Mouse (Mus musculus): ENCODE measurements at regions not wholly inside any gene's neighbourhood (a gene's known extent, or its start where the extent isn't known, plus 50 kb on each side); places are given as distances from the start of the nearest gene placed in this dataset.

DNA sequence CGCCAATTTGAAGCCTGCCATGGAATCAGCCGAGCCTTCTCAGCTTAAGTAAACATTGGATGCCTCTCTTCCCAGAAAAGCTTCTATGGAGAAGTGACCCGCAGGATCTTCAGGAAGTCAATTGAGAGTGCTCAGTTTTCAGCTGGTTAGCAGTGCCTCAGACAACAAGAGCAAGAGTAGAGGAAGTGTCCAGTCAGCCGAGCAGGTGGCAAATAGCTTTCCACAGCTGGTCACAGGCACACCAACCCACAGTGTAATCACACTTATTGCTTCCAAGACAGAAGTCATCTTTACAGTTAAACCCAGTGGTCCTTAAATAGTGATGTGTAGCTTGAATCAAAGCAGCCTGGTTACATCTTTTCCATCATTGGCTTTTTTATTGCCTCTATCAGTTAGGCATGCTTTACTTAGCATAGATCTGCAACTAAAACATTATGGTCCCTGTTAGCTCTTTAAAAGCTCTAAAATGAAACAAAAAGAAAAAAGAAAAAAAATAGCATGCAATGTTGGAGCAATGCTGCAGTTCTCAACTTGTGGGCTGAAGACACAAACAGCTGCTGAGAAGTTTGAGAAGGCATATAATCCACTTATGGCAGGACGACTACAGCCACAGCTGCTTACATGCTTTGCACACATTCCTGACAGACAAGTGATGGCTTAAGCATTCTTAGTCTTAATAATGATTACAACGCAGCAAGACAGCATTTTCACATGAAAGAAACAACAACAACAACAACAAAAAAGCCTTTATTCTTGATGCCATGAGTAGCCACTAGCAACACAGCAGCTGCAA lies 444.5 kb downstream of the Tmem135 start:
- DNase-seq (ENCODE audit: low spot score in 2 of 2) = no peak

DNA sequence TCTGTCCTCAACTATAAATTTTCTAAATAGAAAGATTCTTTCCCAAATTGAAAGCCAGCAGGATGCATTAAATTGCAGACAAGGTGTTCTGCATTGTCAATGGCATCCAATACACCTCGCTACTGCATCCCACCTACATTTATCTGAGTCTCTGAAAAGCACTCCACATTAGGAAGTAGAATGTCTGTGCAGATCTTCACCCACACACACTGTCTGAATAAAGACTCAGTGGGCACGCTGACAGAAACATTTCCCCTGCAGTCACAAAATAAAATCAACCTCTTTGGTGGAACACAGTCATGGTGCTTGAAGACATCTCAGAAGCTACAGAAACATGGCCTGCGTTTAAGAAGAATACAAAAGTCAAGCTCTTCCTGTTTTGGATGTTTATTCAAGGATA lies 449.0 kb downstream of the Tmem135 start:
- peak in 1 of 2 experiments; percentile 50 for DNase-seq (ENCODE audit: low spot score in 2 of 2)

DNA sequence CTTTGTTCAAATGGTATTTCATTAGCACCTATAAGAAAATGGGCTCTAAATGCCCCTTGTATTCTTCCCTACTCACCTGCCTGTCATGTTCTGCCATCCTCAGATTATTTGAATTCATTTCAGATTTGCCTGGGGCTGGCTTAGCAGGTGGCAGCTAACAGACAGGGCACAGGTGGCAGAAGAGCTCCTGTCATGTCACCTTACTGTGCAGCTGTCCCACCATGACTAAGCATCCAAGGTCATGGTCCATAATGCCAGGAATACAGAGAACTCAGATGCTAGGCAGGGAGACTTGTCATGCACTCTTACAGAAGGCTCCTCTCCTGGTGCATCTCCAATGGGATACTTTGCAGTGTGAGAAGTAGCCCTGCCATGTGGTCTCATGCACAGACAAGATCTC lies 458.7 kb downstream of the Tmem135 start:
- no peak for DNase-seq (ENCODE audit: low spot score in 2 of 2)

DNA sequence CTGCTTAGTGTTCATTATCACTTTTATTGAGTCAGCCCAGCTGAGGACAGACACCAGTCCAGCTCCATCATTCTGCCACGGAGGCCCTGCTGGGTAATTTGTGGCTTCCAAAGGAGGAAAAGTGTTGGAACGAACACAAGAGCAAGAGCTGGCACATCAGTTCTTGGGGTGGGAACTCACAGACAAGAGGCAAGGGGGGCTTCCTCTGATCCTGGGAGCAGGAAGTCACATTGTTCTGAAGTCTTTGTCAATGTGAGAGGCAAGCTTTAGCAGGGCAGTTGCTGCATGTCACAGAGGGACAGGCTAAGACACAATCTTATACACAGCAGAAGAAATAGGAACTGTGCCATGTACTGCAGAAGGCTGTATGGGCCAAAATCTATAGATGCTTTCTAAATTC lies 459.1 kb downstream of the Tmem135 start:
- DNase-seq (ENCODE audit: low spot score in 2 of 2) = no peak

DNA sequence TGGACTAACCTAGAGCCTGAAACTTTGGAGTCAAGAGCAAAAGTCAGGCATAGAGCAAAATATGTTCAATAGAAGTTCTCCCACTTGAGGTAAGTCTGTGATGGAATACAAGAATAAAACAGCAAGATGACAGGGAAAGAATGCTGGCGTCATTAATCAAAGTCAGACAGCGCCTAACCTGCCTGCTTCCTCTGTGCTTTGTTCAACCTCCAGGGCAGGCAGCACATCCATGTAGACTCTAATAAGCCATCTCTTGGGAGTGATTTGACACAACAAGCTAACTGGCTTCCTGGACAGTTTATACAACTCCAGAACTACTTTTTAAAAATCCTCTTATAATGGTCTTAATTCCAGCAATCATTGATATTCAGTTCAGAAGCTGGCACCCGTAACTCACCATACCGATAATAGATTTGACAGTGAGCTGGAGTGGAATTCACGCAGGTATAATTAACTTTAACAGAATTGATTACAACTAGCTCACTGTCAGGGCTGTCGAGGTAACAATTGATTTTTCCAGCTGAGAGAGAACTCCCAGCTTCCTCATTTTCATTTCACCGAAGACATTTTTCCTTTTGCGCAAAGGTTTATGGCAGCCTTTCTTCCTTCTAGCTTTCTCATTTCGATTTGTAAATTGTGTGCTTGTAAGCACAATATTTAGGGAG lies 462.6 kb downstream of the Tmem135 start:
- no peak for DNase-seq (ENCODE audit: low spot score in 2 of 2)

DNA sequence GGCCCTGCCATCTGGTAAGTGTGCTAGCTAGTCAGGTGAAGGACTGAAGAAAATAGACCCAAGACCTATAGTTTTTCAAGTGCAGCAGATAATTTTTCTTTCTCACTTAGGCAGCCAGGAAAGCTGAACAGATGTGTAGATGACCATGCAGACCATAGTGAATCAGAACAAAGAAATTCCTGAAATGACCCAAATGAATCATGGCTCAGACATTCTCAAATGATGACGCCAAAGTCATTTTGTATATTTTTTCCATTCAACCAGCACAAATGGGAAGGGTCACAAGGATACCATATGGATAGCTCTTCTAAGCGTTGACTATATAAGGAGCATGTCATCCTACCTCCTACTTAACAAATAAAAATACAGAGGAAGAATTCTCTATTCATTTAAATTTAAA lies 463.8 kb downstream of the Tmem135 start:
- DNase-seq (ENCODE audit: low spot score in 2 of 2) = no peak

DNA sequence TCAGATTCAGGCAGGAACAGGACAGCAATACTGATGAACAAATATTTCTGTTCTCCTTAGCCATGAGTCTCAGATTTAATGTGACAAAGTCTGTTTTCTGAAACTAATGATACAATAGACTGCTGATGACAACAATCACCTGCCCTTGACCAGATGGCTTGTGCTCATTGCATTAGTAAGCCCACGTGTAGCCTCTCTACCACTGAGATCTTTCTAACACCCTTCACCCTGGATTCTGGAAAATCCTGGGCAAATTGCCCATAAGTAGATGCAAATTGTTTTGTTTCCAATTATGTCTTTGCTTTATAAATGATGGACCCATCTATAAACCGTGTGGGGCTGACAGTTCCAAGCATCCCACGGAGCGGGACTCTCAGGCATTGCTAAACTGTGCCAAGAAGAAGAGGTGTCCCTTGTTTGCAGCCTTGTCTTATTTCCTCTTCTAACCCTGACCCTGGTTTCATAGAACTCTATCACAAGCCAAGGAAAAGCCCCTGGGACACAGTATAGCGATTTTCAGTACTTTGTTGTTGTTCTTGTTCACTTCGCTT lies 475.7 kb downstream of the Tmem135 start:
- no peak for DNase-seq (ENCODE audit: low spot score in 2 of 2)

Data from left cerebral cortex, adult 8-10 months (tissue).